Mouse (Mus musculus) heart, postnatal 0 days (tissue): ENCODE data around the gene Spta1. TPM values are rescaled to one million over a fixed set of nuclear protein-coding genes. Genes with fewer than 3 reads are reported as not detected.

Experiments used
- ATAC-seq: fragments of 200-750 bp; cut with Nextera tagmentation; 2 replicates; pipeline ENCODE4 v1.8.0; 2017; ENCODE audit warnings: low read depth, moderate number of reproducible peaks, moderate library complexity; ENCODE audit not compliant: insufficient read depth
- DNase-seq: peaks from one replicate; pipeline ENCODE4 v3.0.0-alpha.2; 2016; ENCODE audit warnings: low spot score
- H3K27ac ChIP-seq: fragments of 300-500 bp; sonication (generic); 2 replicates; pipeline ENCODE4 v1.5.1; 2014; ENCODE audit warnings: low read depth, mild to moderate bottlenecking
- H3K27me3 ChIP-seq: fragments of 300-500 bp; sonication (generic); 2 replicates; pipeline ENCODE4 v1.6.1; 2014; ENCODE audit warnings: low read length, mixed read lengths; ENCODE audit not compliant: control insufficient read depth, insufficient read depth
- H3K36me3 ChIP-seq: fragments of 300-500 bp; sonication (generic); replicated peaks from 2 replicates; pipeline ENCODE4 v1.6.1; 2014; ENCODE audit warnings: low read length, mixed read lengths; ENCODE audit not compliant: control insufficient read depth, insufficient read depth
- H3K4me1 ChIP-seq: fragments of 300-500 bp; sonication (generic); 2 replicates; pipeline ENCODE4 v1.6.1; 2014; ENCODE audit warnings: antibody characterized with exemption; ENCODE audit not compliant: control insufficient read depth, insufficient read depth
- H3K4me2 ChIP-seq: fragments of 300-500 bp; sonication (generic); 2 replicates; pipeline ENCODE4 v1.6.1; 2014; ENCODE audit warnings: low read depth, mild to moderate bottlenecking, low read length, moderate library complexity
- H3K4me3 ChIP-seq: fragments of 300-500 bp; sonication (generic); 2 replicates; pipeline ENCODE4 v1.5.1; 2014; ENCODE audit warnings: low read depth, low read length
- H3K9ac ChIP-seq: fragments of 300-500 bp; sonication (generic); replicated peaks from 2 replicates; pipeline ENCODE4 v1.6.1; 2014; ENCODE audit warnings: low read depth, low read length, mixed read lengths
- H3K9me3 ChIP-seq: fragments of 300-500 bp; sonication (generic); replicated peaks from 2 replicates; pipeline ENCODE4 v1.6.1; 2016; ENCODE audit warnings: low read length; ENCODE audit not compliant: control insufficient read depth
- CTCF ChIP-seq: IDR thresholded peaks from 2 replicates; pipeline ENCODE4 v1.5.1; 2016; ENCODE audit warnings: antibody characterized with exemption, control low read depth, low read depth
- EP300 ChIP-seq: IDR thresholded peaks from 2 replicates; pipeline ENCODE4 v1.6.1; 2016; ENCODE audit warnings: antibody characterized with exemption, low read depth
- WGBS: fragments of 180-500 bp; shearing (Covaris S2); extraction: QIAGEN DNeasy Blood & Tissue Kit; methylation state at CpG from one replicate; pipeline ENCODE4 v1.1.7; 2014; 5-methylcytosine and 5-hydroxymethylcytosine counted together
- polyA plus RNA-seq: library from polyadenylated mRNA; unstranded; fragments of >200 nt; fragmentation: Nextera tagmentation; extraction: Ambion mirVana; gene quantifications from 2 replicates; pipeline ENCODE4 v1.2.1, GENCODE M21; 2015
- total RNA-seq: library from RNA; depleted of rRNA; stranded (reverse); fragments of >200 nt; gene quantifications from 2 replicates; pipeline ENCODE4 v1.2.3, GENCODE M21; 2014; ENCODE audit warnings: low replicate concordance

Spta1 gene
- total and polyA plus RNA-seq, 2 experiments from 2014 or later, result 1.5 to 1.9 TPM

- WGBS, result 25% methylated on average over 2 of the region's 2 CpGs
Observed at GRCm38 (mm10) chr1:174171537-174171936, 1.0 kb upstream of the Spta1 start.

GRCm38 (mm10) chr1:174204699-174205098, 32.1 kb downstream of the Spta1 start:
- no peak for DNase-seq

More at GRCm38 (mm10) chr1:174171537-174171936, 1.0 kb upstream of the Spta1 start:
- Histone ChIP-seq H3K27me3 (no peaks in the 10 kb centered on the region), H3K4me3 (no peak overlapping the region), H3K27ac (no peak overlapping the region), H3K9ac (no peak overlapping the region), H3K4me2 (no peak overlapping the region), H3K4me1 (0 out of 2 replicates have a peak, but pooled peaks cover 2% of the 10 kb centered on the region), H3K9me3 (no peaks in the 10 kb centered on the region), H3K36me3 (no peaks in the 10 kb centered on the region)
- TF ChIP-seq CTCF, result no peak
- TF ChIP-seq EP300, result no peak
- DNase-seq (no peak), ATAC-seq (no peak)

GRCm38 (mm10) chr1:174212286-174212685, 39.7 kb downstream of the Spta1 start:
- no peak overlapping the region for H3K4me3 ChIP-seq
- H3K27me3 ChIP-seq, result no peaks in the 10 kb centered on the region
- peaks cover 16% of the 10 kb centered on the region for H3K36me3 ChIP-seq
- no peak for TF ChIP-seq CTCF
- TF ChIP-seq EP300, result no peak
- H3K9me3 ChIP-seq, result no peaks in the 10 kb centered on the region
- H3K27ac ChIP-seq, result no peak overlapping the region
- 61% methylated on average over 5 of the region's 5 CpGs for WGBS
- ATAC-seq (no peak), DNase-seq (no peak)
- H3K9ac ChIP-seq, result no peak overlapping the region
- no peak overlapping the region for H3K4me2 ChIP-seq
- no peaks in the 10 kb centered on the region for H3K4me1 ChIP-seq

More at GRCm38 (mm10) chr1:174204699-174205098, 32.1 kb downstream of the Spta1 start:
- no peaks in the 10 kb centered on the region for H3K9me3 ChIP-seq
- H3K36me3 ChIP-seq, result peaks cover 13% of the 10 kb centered on the region
- H3K9ac ChIP-seq, result no peak overlapping the region
- TF ChIP-seq CTCF (no peak), EP300 (no peak)
- no peak overlapping the region for H3K27ac ChIP-seq
- H3K4me2 ChIP-seq, result no peak overlapping the region
- no peaks in the 10 kb centered on the region for H3K27me3 ChIP-seq
- no peak for ATAC-seq
- WGBS, result 52% methylated on average over 7 of the region's 7 CpGs
- no peak overlapping the region for H3K4me3 ChIP-seq
- H3K4me1 ChIP-seq, result no peaks in the 10 kb centered on the region

- Histone ChIP-seq H3K9ac (no peak overlapping the region), H3K27me3 (no peaks in the 10 kb centered on the region), H3K9me3 (no peaks in the 10 kb centered on the region), H3K4me3 (no peak overlapping the region), H3K27ac (no peak overlapping the region), H3K4me2 (no peak overlapping the region), H3K4me1 (no peaks in the 10 kb centered on the region), H3K36me3 (0 out of 2 replicates have a peak, but pooled peaks cover 12% of the 10 kb centered on the region)
- ATAC-seq, result no peak
- no peak for TF ChIP-seq CTCF
- no peak for TF ChIP-seq EP300
- DNase-seq, result no peak
- 55% methylated on average over 8 of the region's 8 CpGs for WGBS
Observed at GRCm38 (mm10) chr1:174215270-174216038, 42.9 kb downstream of the Spta1 start.

GRCm38 (mm10) chr1:174216528-174217204, 44.1 kb downstream of the Spta1 start:
- Histone ChIP-seq H3K4me2 (no peak overlapping the region), H3K36me3 (0 out of 2 replicates have a peak, but pooled peaks cover 9% of the 10 kb centered on the region), H3K27ac (no peak overlapping the region), H3K4me3 (no peak overlapping the region), H3K9me3 (no peaks in the 10 kb centered on the region), H3K4me1 (no peaks in the 10 kb centered on the region), H3K27me3 (no peaks in the 10 kb centered on the region), H3K9ac (no peak overlapping the region)
- TF ChIP-seq EP300, result no peak
- no peak for TF ChIP-seq CTCF
- DNase-seq, result no peak
- WGBS, result 74% methylated on average over 8 of the region's 8 CpGs
- no peak for ATAC-seq
